Mouse (Mus musculus): ENCODE measurements around the gene Zfp410. TPM values are rescaled to one million over a fixed set of nuclear protein-coding genes. Genes with fewer than 3 reads are reported as not detected.

The Zfp410 gene
- polyA plus RNA-seq, 1 experiment from 2014 or later: 13.2 TPM

DNA sequence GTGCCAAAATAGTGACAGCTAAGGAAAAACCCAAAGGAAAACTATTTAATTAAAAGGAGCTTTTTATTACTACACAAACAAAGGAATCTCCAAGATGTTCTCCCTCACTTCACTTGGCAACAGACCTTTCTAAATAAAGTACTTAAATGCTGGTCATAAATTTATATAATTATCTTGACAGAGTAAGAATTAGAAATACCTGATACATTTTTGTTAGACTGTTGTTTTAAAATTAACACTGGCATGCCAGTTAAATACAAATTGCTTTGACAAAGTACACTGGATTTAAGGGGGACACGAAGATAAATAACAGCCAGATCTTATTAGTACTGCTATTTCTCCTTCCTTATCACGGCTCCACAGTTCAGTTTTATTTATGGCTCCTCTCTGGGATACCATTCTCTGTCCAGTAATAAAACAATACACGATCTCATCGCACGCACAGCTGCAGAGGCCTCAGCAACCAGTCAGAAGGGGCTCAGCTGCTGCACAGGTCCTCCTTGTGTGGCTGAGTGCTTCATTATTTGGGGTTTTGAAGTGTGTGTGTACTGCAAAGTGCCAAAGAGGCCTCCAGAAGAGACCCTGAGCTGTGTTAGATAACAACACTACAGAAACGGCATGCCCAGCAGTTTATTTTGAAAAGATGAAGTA is 57.3 kb downstream of the Zfp410 start:
- no peak overlapping the region for H3K27ac ChIP-seq
- H3K36me3 ChIP-seq (ENCODE audit: inconsistent target): peaks cover 35% of the 10 kb centered on the region
- H3K79me2 ChIP-seq (ENCODE audit: inconsistent target): no peaks in the 10 kb centered on the region
- H3K4me3 ChIP-seq (ENCODE audit: inconsistent target): no peak overlapping the region
- WGBS (ENCODE audit: missing documents): 93% methylated on average over 6 of the region's 6 CpGs

DNA sequence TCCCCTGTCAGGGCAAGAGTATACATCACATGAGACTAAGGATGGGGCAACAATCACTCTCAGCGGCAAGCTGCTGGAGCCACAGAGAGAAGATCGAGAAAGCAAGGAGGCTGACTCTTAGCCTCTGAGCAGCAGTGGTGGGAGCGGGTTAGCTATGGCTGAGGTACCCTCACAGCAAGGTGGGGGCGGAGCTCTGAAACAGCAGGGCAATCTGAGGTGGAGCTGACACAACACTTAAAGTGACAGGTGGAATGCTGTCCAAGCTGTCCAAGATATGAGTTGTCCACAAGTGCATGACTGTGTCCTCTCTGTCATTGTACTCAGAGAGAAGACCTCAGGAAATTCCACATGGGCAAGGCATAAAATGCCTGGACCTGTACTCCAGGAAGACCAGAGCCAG is 65.7 kb downstream of the Zfp410 start:
- Histone ChIP-seq H3K79me2 (ENCODE audit: inconsistent target) (no peaks in the 10 kb centered on the region), H3K36me3 (ENCODE audit: inconsistent target) (no peaks in the 10 kb centered on the region), H3K27ac (no peak overlapping the region), H3K4me3 (ENCODE audit: inconsistent target) (no peak overlapping the region)
- 95% methylated on average over 4 of the region's 4 CpGs for WGBS (ENCODE audit: missing documents)

DNA sequence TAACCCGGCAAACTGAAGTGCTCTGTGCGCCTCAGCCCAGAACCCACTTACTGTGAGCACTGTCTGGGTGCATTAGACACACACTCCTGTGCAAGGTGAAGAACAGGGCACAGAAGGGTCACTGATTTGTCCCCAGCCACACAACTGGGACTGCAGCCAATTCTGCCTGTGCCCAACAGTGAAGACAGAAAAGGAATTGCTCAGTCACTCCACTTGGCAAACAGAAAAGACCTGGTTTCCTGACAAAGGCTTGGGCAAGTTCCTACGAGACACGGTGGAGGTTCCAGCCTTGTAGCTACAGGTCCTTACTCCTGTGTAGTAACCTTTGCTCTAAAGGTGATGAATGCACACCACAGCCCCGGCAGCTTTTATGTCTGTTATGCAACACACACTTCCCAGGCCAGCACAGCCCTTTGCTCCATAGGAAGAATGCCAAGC is 68.0 kb downstream of the Zfp410 start:
- Histone ChIP-seq H3K27ac (no peak overlapping the region), H3K36me3 (ENCODE audit: inconsistent target) (no peaks in the 10 kb centered on the region), H3K79me2 (ENCODE audit: inconsistent target) (no peaks in the 10 kb centered on the region), H3K4me3 (ENCODE audit: inconsistent target) (no peak overlapping the region)
- WGBS (ENCODE audit: missing documents): 22% methylated on average over 5 of the region's 5 CpGs

DNA sequence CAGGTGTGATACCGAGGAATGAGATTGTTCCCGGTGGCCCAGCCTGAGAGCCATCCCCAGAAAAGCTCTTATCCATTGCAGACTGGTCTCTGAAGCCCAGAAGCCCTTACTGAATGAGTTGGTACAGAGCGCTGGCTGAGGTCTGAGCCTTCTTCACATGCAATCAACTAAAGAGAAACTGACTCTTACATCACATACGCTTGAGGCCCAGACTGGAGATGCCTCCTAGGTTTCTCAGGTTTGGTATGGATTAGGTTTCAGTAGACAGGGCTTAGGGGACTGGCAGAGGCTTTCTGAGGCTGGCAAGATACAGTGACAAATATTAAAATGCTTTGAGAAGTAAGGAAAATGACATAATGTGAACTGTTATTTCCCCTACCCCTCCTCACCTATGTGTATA is 68.8 kb downstream of the Zfp410 start:
- 98% methylated on average over 4 of the region's 4 CpGs for WGBS (ENCODE audit: missing documents)
- no peak overlapping the region for H3K27ac ChIP-seq
- no peaks in the 10 kb centered on the region for H3K79me2 ChIP-seq (ENCODE audit: inconsistent target)
- H3K36me3 ChIP-seq (ENCODE audit: inconsistent target): no peaks in the 10 kb centered on the region
- no peak overlapping the region for H3K4me3 ChIP-seq (ENCODE audit: inconsistent target)

DNA sequence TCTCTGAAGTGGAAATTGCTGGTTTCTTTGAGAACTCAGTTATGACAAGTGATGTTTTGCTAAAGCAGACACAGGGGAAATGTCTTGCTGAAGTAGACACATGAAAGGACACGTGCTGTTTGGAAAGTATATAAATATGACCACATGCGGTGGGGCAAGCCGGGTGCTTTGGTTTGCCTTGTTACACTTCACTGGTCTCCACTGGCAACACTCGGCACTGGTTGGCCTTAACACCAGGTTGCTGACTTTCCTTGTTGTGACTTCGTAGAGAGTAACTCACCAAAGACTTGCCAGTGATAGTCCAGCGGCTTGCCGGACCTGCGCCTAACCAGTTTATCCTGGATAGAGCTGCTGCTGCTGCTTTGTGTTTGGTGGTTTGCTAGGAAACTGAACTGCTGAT is 71.4 kb downstream of the Zfp410 start:
- WGBS (ENCODE audit: missing documents): 95% methylated on average over 8 of the region's 8 CpGs
- H3K36me3 ChIP-seq (ENCODE audit: inconsistent target): no peaks in the 10 kb centered on the region
- no peak overlapping the region for H3K4me3 ChIP-seq (ENCODE audit: inconsistent target)
- no peak overlapping the region for H3K27ac ChIP-seq
- H3K79me2 ChIP-seq (ENCODE audit: inconsistent target): no peaks in the 10 kb centered on the region

DNA sequence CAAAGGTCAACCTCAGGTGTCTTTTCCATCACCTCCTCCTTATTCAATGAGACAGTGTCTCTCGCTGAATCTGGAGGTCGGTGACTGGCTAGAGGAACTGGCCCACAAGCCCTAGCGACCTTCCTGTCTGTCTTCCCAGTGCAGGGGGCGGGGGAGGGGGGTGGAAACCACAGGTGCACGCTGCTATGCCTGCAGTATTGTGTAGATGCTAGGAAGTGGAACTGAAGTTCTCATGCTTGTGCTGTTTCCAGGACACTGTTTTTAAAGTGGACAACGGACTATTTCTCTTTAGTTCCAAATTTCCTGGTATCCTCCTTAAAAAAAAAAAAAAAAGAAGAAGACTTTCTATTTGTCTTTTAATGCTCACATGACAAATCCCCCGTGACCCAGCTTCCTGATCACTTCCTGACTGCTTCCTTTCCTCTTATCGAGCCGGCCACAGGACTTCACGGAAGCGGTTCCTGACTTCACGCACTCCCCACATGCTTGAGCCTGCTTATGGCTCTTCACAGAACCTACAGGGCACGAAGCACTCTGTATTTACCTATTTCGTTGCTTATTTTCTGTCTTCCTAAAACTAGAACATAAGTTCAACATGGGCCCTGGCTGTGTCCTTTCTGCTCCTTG is 72.2 kb downstream of the Zfp410 start:
- Histone ChIP-seq H3K79me2 (ENCODE audit: inconsistent target) (no peaks in the 10 kb centered on the region), H3K27ac (peak overlapping the region; percentile 19; the same call in 1 of the 2 replicates), H3K36me3 (ENCODE audit: inconsistent target) (no peaks in the 10 kb centered on the region), H3K4me3 (ENCODE audit: inconsistent target) (peak overlapping the region; percentile 7; the same call in 1 of the 2 replicates)
- 23% methylated on average over 14 of the region's 14 CpGs for WGBS (ENCODE audit: missing documents)

DNA sequence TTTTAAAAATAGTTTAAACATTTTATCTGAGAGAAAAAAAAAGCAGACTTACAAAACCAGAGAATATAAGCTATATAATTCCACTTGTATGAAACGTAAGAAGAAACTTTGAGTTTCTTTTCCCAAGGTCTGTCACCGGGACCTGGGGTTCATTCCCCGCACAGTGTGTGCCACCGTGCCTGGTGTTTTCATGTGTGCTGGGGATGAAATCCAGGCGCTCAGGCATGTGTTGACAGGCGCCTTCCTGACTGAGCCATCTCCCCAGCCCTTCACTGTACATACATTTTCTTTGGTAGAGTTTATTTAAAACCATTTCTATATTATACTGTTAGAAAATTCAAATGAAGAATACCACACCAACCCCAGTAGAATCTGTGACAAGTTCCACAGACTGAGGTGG is 73.7 kb downstream of the Zfp410 start:
- Histone ChIP-seq H3K27ac (no peak overlapping the region), H3K79me2 (ENCODE audit: inconsistent target) (no peaks in the 10 kb centered on the region), H3K4me3 (ENCODE audit: inconsistent target) (no peak overlapping the region), H3K36me3 (ENCODE audit: inconsistent target) (no peaks in the 10 kb centered on the region)
- 97% methylated on average over 6 of the region's 6 CpGs for WGBS (ENCODE audit: missing documents)

DNA sequence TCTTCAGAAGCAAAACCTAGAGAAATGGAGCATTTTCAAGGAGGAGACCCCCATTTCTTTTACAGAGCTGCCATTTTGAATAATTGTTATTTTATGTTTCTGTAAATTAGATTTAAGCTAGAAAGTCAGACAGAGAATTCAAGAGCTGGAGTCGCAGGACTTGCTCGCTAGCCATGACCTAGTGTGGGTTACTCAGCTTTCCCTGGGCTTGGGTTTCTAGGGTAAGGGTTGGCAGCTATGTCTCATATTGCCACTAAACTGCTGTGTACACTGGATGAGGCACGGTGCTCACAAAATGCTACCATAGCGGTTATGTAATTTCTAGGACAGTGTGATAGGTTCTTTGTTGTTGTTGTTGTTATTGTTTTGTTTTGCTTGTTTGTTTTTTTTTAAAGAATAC is 76.0 kb downstream of the Zfp410 start:
- no peaks in the 10 kb centered on the region for H3K79me2 ChIP-seq (ENCODE audit: inconsistent target)
- no peak overlapping the region for H3K27ac ChIP-seq
- H3K4me3 ChIP-seq (ENCODE audit: inconsistent target): no peak overlapping the region
- WGBS (ENCODE audit: missing documents): 98% methylated on average over 4 of the region's 4 CpGs
- H3K36me3 ChIP-seq (ENCODE audit: inconsistent target): no peaks in the 10 kb centered on the region

Other genes starting within 250 kb of the Zfp410 start
- gene Acot5, start 247.5 kb upstream of the Zfp410 start, polyA plus RNA-seq (2018): not detected in 3 replicates
- 0.25 to 1.5 TPM (median 0.76 TPM) in 3 replicates for gene Acot6, start 216.2 kb upstream of the Zfp410 start, polyA plus RNA-seq (2018)
- 1.2 to 2.2 TPM (median 1.7 TPM) in 3 replicates for gene Dnal1, start 202.5 kb upstream of the Zfp410 start, polyA plus RNA-seq (2018)
- gene Pnma1, start 168.4 kb upstream of the Zfp410 start, polyA plus RNA-seq (2018): 0.13 to 0.29 TPM (median 0.20 TPM) in 3 replicates
- 11.0 to 13.7 TPM (median 13.5 TPM) in 3 replicates for gene Elmsan1, start 98.0 kb upstream of the Zfp410 start, polyA plus RNA-seq (2018)
- gene Ptgr2, start 31.6 kb upstream of the Zfp410 start, polyA plus RNA-seq (2018): 38.2 to 43.3 TPM (median 40.5 TPM) in 3 replicates
- 3.2 to 10.7 TPM (median 7.0 TPM) in 3 replicates for gene Coq6, start 44.8 kb downstream of the Zfp410 start, polyA plus RNA-seq (2018)
- gene Fam161b, start 45.0 kb downstream of the Zfp410 start, polyA plus RNA-seq (2018): 0.44 to 0.59 TPM (median 0.54 TPM) in 3 replicates
- 5.9 to 7.3 TPM (median 5.9 TPM) in 3 replicates for gene Entpd5, start 92.2 kb downstream of the Zfp410 start, polyA plus RNA-seq (2018)
- 0.14 to 1.1 TPM (median 0.17 TPM) in 3 replicates for gene Bbof1, start 92.2 kb downstream of the Zfp410 start, polyA plus RNA-seq (2018)
- 12.8 to 14.4 TPM (median 13.1 TPM) in 3 replicates for gene Rnf113a2, start 100.3 kb downstream of the Zfp410 start, polyA plus RNA-seq (2018)
- gene Aldh6a1, start 134.2 kb downstream of the Zfp410 start, polyA plus RNA-seq (2018): 10.7 to 14.2 TPM (median 13.8 TPM) in 3 replicates
- gene Lin52, start 134.6 kb downstream of the Zfp410 start, polyA plus RNA-seq (2018): 5.6 to 8.0 TPM (median 5.9 TPM) in 3 replicates

Measured in macrophage (primary cell).